Mouse (Mus musculus): ENCODE measurements around the gene Mrrf.

DNA sequence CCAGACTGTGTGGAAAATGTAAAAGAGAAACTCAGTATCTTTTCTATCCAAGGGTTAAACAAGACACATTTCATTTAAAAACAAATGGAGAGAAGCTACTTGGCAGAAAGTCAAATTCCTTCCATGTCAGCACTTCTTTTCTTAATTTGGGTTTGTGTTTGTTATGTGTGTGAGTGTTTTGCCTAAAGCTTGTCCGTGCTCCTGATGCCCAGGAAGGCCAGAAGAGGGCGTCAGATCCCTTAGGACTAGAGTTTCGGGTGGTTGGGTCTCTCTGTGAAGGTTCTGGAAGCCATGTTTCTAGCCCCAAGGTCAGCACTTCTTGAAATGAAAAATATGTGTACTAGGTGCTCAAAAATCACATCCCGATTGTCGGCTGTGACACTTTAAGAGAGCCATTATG lies 78.2 kb downstream of the Mrrf start:
- TF ChIP-seq EP300 (IDR thresholded peaks at IDR 0.05; ENCODE audit: low read depth) (no peak), CTCF (IDR thresholded peaks at IDR 0.05; ENCODE audit: low read depth) (peak; percentile 63)
